Comparison of ENCODE assay signal across 19 mouse cellular contexts in genomic region chr16:35557038-35557437, GRCm38 (mm10). TPM values are rescaled to one million over a fixed set of nuclear protein-coding genes. Genes with fewer than 3 reads are reported as not detected.
DNase-seq lines count a peak whose midpoint lies in the region; ATAC-seq and TF ChIP-seq lines count a peak whose summit lies in the region.
"Had no signal": no experiment of that assay in that cellular context is flagged by ENCODE, and none has a peak within 500 bp of the region (broad histone marks: within the 10 kb centered on the region; RNA-seq: fewer than 3 reads in every experiment).

No protein-coding gene starts in this region.

- 0 out of 2 replicates have a peak overlapping the region, but pooled peaks have one; percentile 36 for H3K27ac ChIP-seq in hindbrain, embryonic 10.5 days
- no peak overlapping the region for H3K27ac ChIP-seq in hindbrain, postnatal 0 days
- H3K27ac ChIP-seq in kidney, postnatal 0 days, result no peak overlapping the region
- peak overlapping the region; percentile 42; the same call in 1 of the 2 replicates for H3K27ac ChIP-seq in forebrain, embryonic 13.5 days
- no peak overlapping the region for H3K27ac ChIP-seq in forebrain, postnatal 0 days (ENCODE audit: low read depth, low read length)
- no peak overlapping the region for H3K27ac ChIP-seq in thymus, adult 2 months (ENCODE audit: control insufficient read depth, insufficient read depth, low read length)
- H3K27ac ChIP-seq: embryonic facial prominence, embryonic 13.5 days; heart, embryonic 10.5 days; hindbrain, embryonic 13.5 days had no signal

- no peak overlapping the region for H3K9ac ChIP-seq in hindbrain, postnatal 0 days (replicated peaks; ENCODE audit: low read length)
- no peak overlapping the region for H3K9ac ChIP-seq in kidney, postnatal 0 days (ENCODE audit: low read depth, low read length)
- H3K9ac ChIP-seq in forebrain, embryonic 13.5 days, result no peak overlapping the region
- no peak overlapping the region for H3K9ac ChIP-seq in forebrain, postnatal 0 days
- H3K9ac ChIP-seq: embryonic facial prominence, embryonic 13.5 days; hindbrain, embryonic 13.5 days had no signal

- WGBS in hindbrain, embryonic 10.5 days, result 79% methylated on average over 6 of the region's 6 CpGs
- WGBS in hindbrain, postnatal 0 days, result 77% methylated on average over 6 of the region's 6 CpGs
- WGBS in kidney, postnatal 0 days, result 43% methylated on average over 6 of the region's 6 CpGs
- 84% methylated on average over 6 of the region's 6 CpGs for WGBS in forebrain, embryonic 13.5 days
- 80% methylated on average over 6 of the region's 6 CpGs for WGBS in forebrain, postnatal 0 days
- WGBS in thymus, adult 2 months, result 91% methylated on average over 6 of the region's 6 CpGs

- no peak for TF ChIP-seq CTCF in hindbrain, postnatal 0 days (IDR thresholded peaks at IDR 0.05; ENCODE audit: low read depth)
- peak; percentile 15; the same call in 1 of the 2 replicates for TF ChIP-seq CTCF in kidney, postnatal 0 days (IDR thresholded peaks at IDR 0.05; ENCODE audit: low read depth)
- TF ChIP-seq CTCF in forebrain, postnatal 0 days (IDR thresholded peaks at IDR 0.05; ENCODE audit: low read depth), result 0 out of 2 replicates have a peak, but pooled peaks have one; percentile 9
- no peak for TF ChIP-seq CTCF in thymus, adult 2 months (IDR thresholded peaks at IDR 0.05; ENCODE audit: borderline replicate concordance, control insufficient read depth, extremely low read depth, insufficient read depth, low read length, poor library complexity)

- no peaks in the 10 kb centered on the region for H3K9me3 ChIP-seq in hindbrain, embryonic 10.5 days
- no peaks in the 10 kb centered on the region for H3K9me3 ChIP-seq in hindbrain, postnatal 0 days (ENCODE audit: low read length)
- H3K9me3 ChIP-seq in kidney, postnatal 0 days (replicated peaks; ENCODE audit: low read length), result no peaks in the 10 kb centered on the region
- H3K9me3 ChIP-seq in forebrain, embryonic 13.5 days (replicated peaks), result no peaks in the 10 kb centered on the region
- H3K9me3 ChIP-seq in forebrain, postnatal 0 days (ENCODE audit: low read length), result no peaks in the 10 kb centered on the region
- H3K9me3 ChIP-seq: embryonic facial prominence, embryonic 13.5 days; heart, embryonic 10.5 days; hindbrain, embryonic 13.5 days had no signal

- TF ChIP-seq POLR2A in thymus, adult 2 months (IDR thresholded peaks at IDR 0.05; ENCODE audit: control insufficient read depth, extremely low read depth, insufficient read depth, low read length, poor library complexity), result no peak

- DNase-seq in hindbrain, embryonic 10.5 days (ENCODE audit: low spot score), result no peak
- DNase-seq in hindbrain, postnatal 0 days (ENCODE audit: low spot score), result no peak
- DNase-seq in kidney, postnatal 0 days (ENCODE audit: low spot score), result peak; percentile 68
- DNase-seq in kidney, adult 9 months, result no peak
- DNase-seq in forebrain, postnatal 0 days, result no peak
- DNase-seq in thymus, adult 2 months, result no peak
- DNase-seq: adrenal gland, adult 2 months; adrenal gland, postnatal 25 days; cerebellum, adult 18-20 months; cerebellum, adult 9-11 months; cerebellum, postnatal 36 days; gastrocnemius, postnatal 10 days; heart, adult 18-20 months; heart, postnatal 10 days; heart, postnatal 4 days had no signal

- H3K36me3 ChIP-seq in hindbrain, embryonic 10.5 days, result peaks cover 79% of the 10 kb centered on the region
- no peaks in the 10 kb centered on the region for H3K36me3 ChIP-seq in hindbrain, postnatal 0 days (ENCODE audit: insufficient read depth, low read length)
- no peaks in the 10 kb centered on the region for H3K36me3 ChIP-seq in kidney, postnatal 0 days (ENCODE audit: insufficient read depth, low read length)
- H3K36me3 ChIP-seq in forebrain, embryonic 13.5 days (ENCODE audit: poor library complexity, severe bottlenecking), result 0 out of 2 replicates have a peak, but pooled peaks cover 2% of the 10 kb centered on the region
- H3K36me3 ChIP-seq in forebrain, postnatal 0 days (ENCODE audit: insufficient read depth), result no peaks in the 10 kb centered on the region
- H3K36me3 ChIP-seq in thymus, adult 2 months (ENCODE audit: control insufficient read depth, insufficient read depth, low read length), result no peaks in the 10 kb centered on the region
- H3K36me3 ChIP-seq: embryonic facial prominence, embryonic 13.5 days; heart, embryonic 10.5 days; hindbrain, embryonic 13.5 days had no signal

- H3K4me1 ChIP-seq in hindbrain, embryonic 10.5 days (replicated peaks), result peaks cover 42% of the 10 kb centered on the region
- peaks cover 6% of the 10 kb centered on the region; the same call in 1 of the 2 replicates for H3K4me1 ChIP-seq in hindbrain, postnatal 0 days (ENCODE audit: insufficient read depth, low read length)
- no peaks in the 10 kb centered on the region for H3K4me1 ChIP-seq in kidney, postnatal 0 days (replicated peaks; ENCODE audit: insufficient read depth, low read length)
- H3K4me1 ChIP-seq in forebrain, embryonic 13.5 days, result peaks cover 52% of the 10 kb centered on the region
- no peaks in the 10 kb centered on the region for H3K4me1 ChIP-seq in forebrain, postnatal 0 days (ENCODE audit: insufficient read depth)
- H3K4me1 ChIP-seq in thymus, adult 2 months (replicated peaks; ENCODE audit: control insufficient read depth, insufficient read depth, low read length), result no peaks in the 10 kb centered on the region
- H3K4me1 ChIP-seq: heart, embryonic 10.5 days had no signal

- no peak for ATAC-seq in hindbrain, postnatal 0 days
- ATAC-seq in kidney, postnatal 0 days (replicated peaks; ENCODE audit: low FRiP score, low read depth), result no peak
- ATAC-seq in forebrain, embryonic 13.5 days, result no peak
- no peak for ATAC-seq in forebrain, postnatal 0 days

- H3K4me3 ChIP-seq in hindbrain, embryonic 10.5 days, result no peak overlapping the region
- no peak overlapping the region for H3K4me3 ChIP-seq in hindbrain, postnatal 0 days (ENCODE audit: low read length)
- H3K4me3 ChIP-seq in kidney, postnatal 0 days (replicated peaks; ENCODE audit: low read depth, low read length), result no peak overlapping the region
- H3K4me3 ChIP-seq in forebrain, embryonic 13.5 days, result no peak overlapping the region
- H3K4me3 ChIP-seq in forebrain, postnatal 0 days (ENCODE audit: low read depth, low read length), result no peak overlapping the region
- H3K4me3 ChIP-seq in thymus, adult 2 months (ENCODE audit: control insufficient read depth, insufficient read depth, low read length), result no peak overlapping the region
- H3K4me3 ChIP-seq: embryonic facial prominence, embryonic 13.5 days; heart, embryonic 10.5 days; hindbrain, embryonic 13.5 days had no signal

- no peak overlapping the region for H3K4me2 ChIP-seq in hindbrain, postnatal 0 days (ENCODE audit: low read depth, low read length)
- no peak overlapping the region for H3K4me2 ChIP-seq in kidney, postnatal 0 days (ENCODE audit: low read length)
- H3K4me2 ChIP-seq in forebrain, embryonic 13.5 days, result no peak overlapping the region
- no peak overlapping the region for H3K4me2 ChIP-seq in forebrain, postnatal 0 days (ENCODE audit: low read depth)
- H3K4me2 ChIP-seq: embryonic facial prominence, embryonic 13.5 days; hindbrain, embryonic 13.5 days had no signal

- H3K27me3 ChIP-seq in hindbrain, embryonic 10.5 days (ENCODE audit: insufficient read depth, poor library complexity, severe bottlenecking), result no peaks in the 10 kb centered on the region
- H3K27me3 ChIP-seq in hindbrain, postnatal 0 days (ENCODE audit: insufficient read depth, low read length), result no peaks in the 10 kb centered on the region
- H3K27me3 ChIP-seq in kidney, postnatal 0 days (ENCODE audit: insufficient read depth, low read length), result no peaks in the 10 kb centered on the region
- H3K27me3 ChIP-seq in forebrain, embryonic 13.5 days, result no peaks in the 10 kb centered on the region
- no peaks in the 10 kb centered on the region for H3K27me3 ChIP-seq in forebrain, postnatal 0 days (ENCODE audit: insufficient read depth, low read length)
- no peaks in the 10 kb centered on the region for H3K27me3 ChIP-seq in thymus, adult 2 months (ENCODE audit: control insufficient read depth, insufficient read depth, low read length)
- H3K27me3 ChIP-seq: embryonic facial prominence, embryonic 13.5 days; hindbrain, embryonic 13.5 days had no signal

RNA-seq across cellular contexts. Expression of gene Sema5b, which starts 16.1 kb away (rescaled TPM):
- 45.7 and 57.8 TPM in 2 replicates for polyA plus RNA-seq in hindbrain, embryonic 10.5 days (2016; fragmentation: Nextera tagmentation; extraction: Ambion mirVana)
- 37.0 and 47.0 TPM in 2 replicates for total RNA-seq in hindbrain, postnatal 0 days (2014; rRNA removed)
- 12.3 and 14.8 TPM in 2 replicates for polyA plus RNA-seq in hindbrain, postnatal 0 days (2015; fragmentation: Nextera tagmentation; extraction: Ambion mirVana)
- 1.7 and 2.2 TPM in 2 replicates for polyA plus RNA-seq in kidney, postnatal 0 days (2015; fragmentation: Nextera tagmentation; extraction: Ambion mirVana)
- 40.8 and 41.7 TPM in 2 replicates for polyA plus RNA-seq in forebrain, embryonic 13.5 days (2015; fragmentation: Nextera tagmentation; extraction: Ambion mirVana)
- total RNA-seq in forebrain, postnatal 0 days (2014; rRNA removed), result 18.4 and 30.1 TPM in 2 replicates
- 6.3 and 12.8 TPM in 2 replicates for polyA plus RNA-seq in forebrain, postnatal 0 days (2015; fragmentation: Nextera tagmentation; extraction: Ambion mirVana)
- polyA plus RNA-seq in thymus, adult 2 months (2012; rRNA removed), result 0.31 and 0.54 TPM in 2 replicates

Comparison
In these comparisons a context has a peak if more than half of its experiments do, and no peak if none do; other contexts are left out.
1. H3K27ac ChIP-seq: peak in hindbrain, embryonic 10.5 days (single experiment) and forebrain, embryonic 13.5 days (single experiment); none in hindbrain, postnatal 0 days (single experiment), kidney, postnatal 0 days (single experiment), forebrain, postnatal 0 days (single experiment) and thymus, adult 2 months (single experiment).
2. CTCF ChIP-seq: peak in kidney, postnatal 0 days (single experiment) and forebrain, postnatal 0 days (single experiment); none in hindbrain, postnatal 0 days (single experiment) and thymus, adult 2 months (single experiment).